Mouse (Mus musculus): Measurements from ENCODE around the gene Hnrnpa3. TPM values are rescaled to one million over a fixed set of nuclear protein-coding genes. Genes with fewer than 3 reads are reported as not detected.

The Hnrnpa3 gene
- polyA plus RNA-seq, 1 experiment, result 297 TPM

- no peak for DNase-seq (ENCODE audit: extremely low spot score in 1 of 2, low spot score in 1 of 2)
Observed at GRCm38 (mm10) chr2:75701207-75701606, 42.1 kb downstream of the Hnrnpa3 start.

- DNase-seq (ENCODE audit: extremely low spot score in 1 of 2, low spot score in 1 of 2), result no peak
Observed at GRCm38 (mm10) chr2:75701822-75702587, 42.9 kb downstream of the Hnrnpa3 start.

GRCm38 (mm10) chr2:75702588-75702976 lies 43.5 kb downstream of the Hnrnpa3 start:
- no peak for DNase-seq (ENCODE audit: extremely low spot score in 1 of 2, low spot score in 1 of 2)

- peak; percentile 30 to 66 for DNase-seq (ENCODE audit: extremely low spot score in 1 of 2, low spot score in 1 of 2)
Observed at GRCm38 (mm10) chr2:75703375-75704181, 44.5 kb downstream of the Hnrnpa3 start.

DNA sequence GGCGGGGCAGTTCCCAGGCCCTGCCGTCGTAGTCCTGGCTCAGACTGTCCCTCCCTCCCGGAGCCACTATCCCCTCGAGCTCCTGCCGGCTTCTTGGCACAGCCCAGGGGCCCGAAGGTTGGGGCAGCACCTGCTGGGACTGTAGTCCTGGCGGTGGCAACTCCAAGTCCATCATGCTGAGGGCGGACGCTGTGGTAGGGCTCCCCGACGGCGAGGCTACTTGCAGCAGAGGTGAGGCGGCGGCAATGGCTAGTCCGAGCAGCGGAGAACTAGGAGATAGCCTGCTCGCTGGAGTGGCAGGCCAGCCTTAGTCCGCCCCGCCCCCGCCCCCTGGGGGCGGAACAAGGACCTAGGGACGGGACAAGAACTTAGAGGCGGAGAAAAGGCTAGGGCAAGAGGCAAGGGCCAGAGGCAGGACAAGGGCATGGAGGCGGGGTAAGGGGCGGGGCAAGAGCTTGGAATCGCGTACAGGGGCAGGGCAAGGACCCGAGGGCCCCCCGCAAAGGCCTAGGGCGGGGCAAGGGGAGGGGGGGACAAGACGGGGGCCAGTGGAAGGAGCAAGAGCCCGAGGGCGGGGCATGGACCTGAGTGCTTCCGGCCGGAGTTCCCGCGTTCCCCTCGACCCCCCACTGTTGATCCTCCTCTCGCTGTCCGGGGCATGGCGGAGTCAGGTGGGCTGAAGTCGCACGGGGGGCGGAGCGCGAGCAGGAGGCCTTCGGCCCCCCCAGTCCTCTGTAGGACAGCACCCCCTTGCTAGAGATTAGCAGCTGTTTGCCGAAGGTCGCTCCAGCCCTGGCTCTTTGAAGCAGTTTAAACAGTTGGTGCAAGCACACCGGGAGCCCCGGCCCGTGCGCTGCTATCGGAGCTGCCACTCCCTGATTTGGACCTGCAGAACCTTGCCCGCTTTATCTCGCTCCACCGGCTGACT lies 45.4 kb downstream of the Hnrnpa3 start, which contains the start of gene Nfe2l2:
Gene Nfe2l2, minus strand, starts transcription at position 408 of the 928 bp plus-strand sequence.
- DNase-seq (ENCODE audit: extremely low spot score in 1 of 2, low spot score in 1 of 2), result peak; percentile 76 to 81

DNA sequence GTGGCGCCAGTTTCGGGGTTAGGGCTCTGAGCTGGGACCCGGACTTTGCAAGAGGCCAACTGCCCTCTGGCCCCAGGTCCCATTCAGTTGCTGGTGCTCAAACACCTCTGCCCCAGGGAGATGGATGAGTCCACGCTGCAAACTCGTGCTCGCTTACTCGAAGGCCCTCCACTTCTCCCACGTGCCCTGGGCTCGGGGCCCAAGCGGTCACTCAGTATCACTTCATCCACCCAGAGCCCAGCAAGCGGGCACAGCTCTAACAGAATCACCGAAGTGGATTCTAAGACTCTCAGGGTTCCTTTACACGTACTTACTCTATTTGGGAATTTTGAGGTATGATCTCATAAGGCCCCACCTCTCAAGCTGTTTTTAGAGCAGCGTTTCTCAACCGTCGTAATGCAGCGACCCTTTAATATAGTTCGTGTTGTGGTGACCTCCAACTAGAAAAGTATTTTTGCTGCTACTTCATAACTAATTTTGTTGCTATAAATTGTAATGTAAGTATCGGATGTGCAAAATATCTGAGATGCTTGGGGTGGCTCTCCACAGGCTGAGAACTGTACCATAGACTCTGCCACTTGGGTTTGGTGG lies 46.2 kb downstream of the Hnrnpa3 start:
- no peak for DNase-seq (ENCODE audit: extremely low spot score in 1 of 2, low spot score in 1 of 2)

- DNase-seq (ENCODE audit: extremely low spot score in 1 of 2, low spot score in 1 of 2), result no peak
Observed at GRCm38 (mm10) chr2:75706435-75706834, 47.4 kb downstream of the Hnrnpa3 start.

- no peak for DNase-seq (ENCODE audit: extremely low spot score in 1 of 2, low spot score in 1 of 2)
Observed at GRCm38 (mm10) chr2:75707420-75707819, 48.4 kb downstream of the Hnrnpa3 start.

- DNase-seq (ENCODE audit: extremely low spot score in 1 of 2, low spot score in 1 of 2), result no peak
Observed at GRCm38 (mm10) chr2:75713083-75713482, 54.0 kb downstream of the Hnrnpa3 start.

DNA sequence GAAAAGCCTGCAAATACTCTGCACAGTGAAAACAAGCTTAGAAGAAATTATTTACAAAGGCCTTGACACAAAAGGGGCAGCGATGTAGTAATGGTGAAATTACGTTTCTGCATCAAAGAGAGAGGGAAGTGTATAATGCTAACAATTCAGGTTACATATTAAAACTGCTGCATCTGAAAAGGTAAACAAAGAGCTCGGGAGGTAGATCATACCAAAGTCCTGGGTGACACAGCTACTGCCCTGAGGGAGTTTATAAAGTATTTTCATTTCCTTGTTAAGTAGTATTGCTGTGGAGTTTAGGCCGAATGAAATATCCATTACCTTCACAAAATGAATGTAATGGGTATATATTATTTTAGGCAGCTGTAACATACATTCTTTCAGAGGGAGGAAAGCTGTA lies 55.7 kb downstream of the Hnrnpa3 start:
- no peak for DNase-seq (ENCODE audit: extremely low spot score in 1 of 2, low spot score in 1 of 2)

GRCm38 (mm10) chr2:75716046-75717016 lies 57.3 kb downstream of the Hnrnpa3 start:
- no peak for DNase-seq (ENCODE audit: extremely low spot score in 1 of 2, low spot score in 1 of 2)

Other genes with a start within 250 kb of the Hnrnpa3 start
- gene Nfe2l2, start 45.4 kb downstream of the Hnrnpa3 start, polyA plus RNA-seq (2012; rRNA removed), result 20.4 and 21.1 TPM in 2 replicates
- 14.6 and 15.6 TPM in 2 replicates for gene Agps, start 172.9 kb downstream of the Hnrnpa3 start, polyA plus RNA-seq (2012; rRNA removed)